Mouse (Mus musculus): ENCODE data around the gene Hamp. TPM values are rescaled to one million over a fixed set of nuclear protein-coding genes. Genes with fewer than 3 reads are reported as not detected.
"Not testable (repeated sequence)": the region's sequence is repeated elsewhere in the genome, so short reads cannot be mapped to it uniquely, and the experiment has no call there.

The Hamp gene
- polyA plus RNA-seq, 1 experiment from 2014 or later, result not detected

DNA sequence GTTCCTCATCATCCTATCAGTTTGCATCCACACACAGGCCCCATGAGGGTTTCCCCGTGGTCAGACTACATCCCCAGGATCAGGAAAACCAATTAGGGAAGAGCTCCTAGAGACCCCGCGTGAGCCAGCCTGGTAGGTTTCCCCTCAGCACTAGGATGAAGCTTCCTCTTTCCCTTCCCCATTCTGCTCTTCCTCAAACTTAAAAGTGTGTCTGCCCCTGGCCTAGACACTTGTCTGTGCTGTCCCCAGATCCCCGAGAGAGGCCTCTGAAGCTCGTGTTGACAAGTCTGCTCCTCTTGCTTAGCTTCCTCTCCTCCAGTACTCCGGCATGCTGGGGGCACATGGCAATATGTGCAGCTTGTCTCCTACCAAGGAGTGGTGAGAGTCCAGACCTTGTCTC, 9.6 kb upstream of the Hamp start:
- Histone ChIP-seq H3K27me3 (ENCODE audit: low read depth, poor library complexity, severe bottlenecking) (no peaks in the 10 kb centered on the region), H3K27ac (replicated peaks) (no peak overlapping the region), H3K4me1 (peaks cover 23% of the 10 kb centered on the region), H3K4me3 (no peak overlapping the region), H3K36me3 (peaks cover 73% of the 10 kb centered on the region), H3K9me3 (replicated peaks) (no peaks in the 10 kb centered on the region)
- DNase-seq (ENCODE audit: low spot score), result no peak
- WGBS, result 90% methylated on average over 6 of the region's 6 CpGs

GRCm38 (mm10) chr7:30952441-30953265, 8.8 kb upstream of the Hamp start:
- 93% methylated on average over 16 of the region's 16 CpGs for WGBS
- Histone ChIP-seq H3K36me3 (peaks cover 72% of the 10 kb centered on the region), H3K27ac (replicated peaks) (no peak overlapping the region), H3K27me3 (ENCODE audit: low read depth, poor library complexity, severe bottlenecking) (no peaks in the 10 kb centered on the region), H3K4me3 (no peak overlapping the region), H3K9me3 (replicated peaks) (no peaks in the 10 kb centered on the region), H3K4me1 (peaks cover 15% of the 10 kb centered on the region)
- no peak for DNase-seq (ENCODE audit: low spot score)

GRCm38 (mm10) chr7:30949902-30950301, 6.1 kb upstream of the Hamp start:
- H3K4me1 ChIP-seq; H3K4me3 ChIP-seq; H3K27ac ChIP-seq (replicated peaks); H3K9me3 ChIP-seq (replicated peaks); H3K27me3 ChIP-seq (ENCODE audit: low read depth, poor library complexity, severe bottlenecking); DNase-seq (ENCODE audit: low spot score): not testable (repeated sequence)
- peaks cover 89% of the 10 kb centered on the region for H3K36me3 ChIP-seq
- 95% methylated on average over 3 of the region's 3 CpGs for whole genome bisulfite sequencing

- DNase-seq (ENCODE audit: low spot score), result no peak
- Histone ChIP-seq H3K4me1 (no peaks in the 10 kb centered on the region), H3K9me3 (replicated peaks) (no peaks in the 10 kb centered on the region), H3K27me3 (ENCODE audit: low read depth, poor library complexity, severe bottlenecking) (no peaks in the 10 kb centered on the region), H3K27ac (replicated peaks) (no peak overlapping the region), H3K36me3 (peaks cover 50% of the 10 kb centered on the region), H3K4me3 (no peak overlapping the region)
- 91% methylated on average over 7 of the region's 7 CpGs for WGBS
These were observed 2.0 kb upstream of the Hamp start for GRCm38 (mm10) chr7:30945876-30946275.

- not testable (repeated sequence) for H3K27ac ChIP-seq (replicated peaks); H3K4me1 ChIP-seq; H3K4me3 ChIP-seq; DNase-seq (ENCODE audit: low spot score); H3K27me3 ChIP-seq (ENCODE audit: low read depth, poor library complexity, severe bottlenecking); H3K9me3 ChIP-seq (replicated peaks)
- H3K36me3 ChIP-seq, result peaks cover 46% of the 10 kb centered on the region
- 94% methylated on average over 7 of the region's 7 CpGs for WGBS
These were observed 1.6 kb upstream of the Hamp start for GRCm38 (mm10) chr7:30945466-30945865.

- H3K27me3 ChIP-seq (ENCODE audit: low read depth, poor library complexity, severe bottlenecking); DNase-seq (ENCODE audit: low spot score); H3K9me3 ChIP-seq (replicated peaks); H3K4me3 ChIP-seq; H3K4me1 ChIP-seq; H3K27ac ChIP-seq (replicated peaks): not testable (repeated sequence)
- WGBS, result 82% methylated on average over 2 of the region's 2 CpGs
- peaks cover 39% of the 10 kb centered on the region for H3K36me3 ChIP-seq
These were observed 874 bp upstream of the Hamp start for GRCm38 (mm10) chr7:30944706-30945105.

GRCm38 (mm10) chr7:30942365-30942764, 1.5 kb downstream of the Hamp start:
- not testable (repeated sequence) for H3K4me3 ChIP-seq; H3K9me3 ChIP-seq (replicated peaks); H3K27ac ChIP-seq (replicated peaks); DNase-seq (ENCODE audit: low spot score); H3K4me1 ChIP-seq; H3K27me3 ChIP-seq (ENCODE audit: low read depth, poor library complexity, severe bottlenecking)
- 68% methylated on average over 3 of the region's 3 CpGs for WGBS
- H3K36me3 ChIP-seq, result peaks cover 21% of the 10 kb centered on the region

DNA sequence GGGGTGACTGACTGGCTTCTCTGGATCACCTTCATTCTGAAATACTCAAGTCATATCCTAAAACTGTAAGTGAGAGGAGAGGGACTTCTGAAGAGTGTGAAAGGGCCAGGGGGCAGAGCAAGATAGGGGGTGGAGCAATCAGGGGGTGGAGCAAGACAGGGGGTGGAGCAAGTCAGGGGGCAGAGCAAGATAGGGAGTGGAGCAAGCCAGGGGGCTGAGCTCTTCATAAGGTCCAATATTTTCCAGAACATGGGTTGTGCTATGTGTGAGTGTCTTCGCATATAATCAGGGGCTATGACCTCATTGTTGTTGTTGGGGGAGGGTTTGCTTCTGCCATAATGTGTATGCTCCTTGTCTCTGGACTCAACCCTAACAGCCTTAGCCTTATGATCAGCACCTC, 3.8 kb downstream of the Hamp start:
- not testable (repeated sequence) for H3K36me3 ChIP-seq, H3K4me3 ChIP-seq
- 96% methylated on average over 1 of the region's 1 CpGs for WGBS

DNA sequence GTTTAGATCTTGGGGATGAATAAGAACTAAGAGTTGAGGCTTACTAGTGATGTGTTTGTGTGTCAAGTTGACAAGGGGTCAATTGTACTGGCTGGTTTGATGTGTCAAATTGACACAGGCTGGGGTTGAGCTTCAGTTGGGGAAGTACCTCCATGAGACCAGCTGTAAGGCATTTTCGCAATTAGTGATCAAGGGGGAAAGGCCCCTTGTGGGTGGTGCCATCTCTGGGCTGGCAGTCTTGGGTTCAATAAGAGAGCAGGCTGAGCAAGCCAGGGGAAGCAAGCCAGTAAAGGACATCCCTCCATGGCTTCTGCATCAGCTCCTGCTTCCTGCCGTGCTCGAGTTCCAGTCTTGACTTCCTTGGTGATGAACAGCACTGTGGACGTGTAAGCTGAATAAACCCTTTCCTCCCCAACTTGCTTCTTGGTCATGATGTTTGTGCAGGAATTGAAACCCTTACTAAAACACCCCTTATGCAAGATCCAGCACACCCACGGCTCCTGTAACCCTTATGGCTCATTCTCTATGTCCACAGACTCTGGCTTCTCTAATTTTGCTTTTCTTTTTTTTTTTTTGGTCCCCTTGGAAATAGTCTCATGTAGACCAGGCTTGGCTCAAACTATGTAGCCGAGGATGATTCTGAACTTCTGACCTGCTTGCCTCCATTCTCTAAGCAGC, 8.3 kb downstream of the Hamp start:
- not testable (repeated sequence) for H3K27me3 ChIP-seq (ENCODE audit: low read depth, poor library complexity, severe bottlenecking); H3K9me3 ChIP-seq (replicated peaks); DNase-seq (ENCODE audit: low spot score); H3K27ac ChIP-seq (replicated peaks); H3K36me3 ChIP-seq; H3K4me3 ChIP-seq; H3K4me1 ChIP-seq
- WGBS, result 84% methylated on average over 6 of the region's 6 CpGs

More for the DNA sequence above, 3.8 kb downstream of the Hamp start:
- not testable (repeated sequence) for DNase-seq (ENCODE audit: low spot score); H3K4me1 ChIP-seq; H3K9me3 ChIP-seq (replicated peaks); H3K27me3 ChIP-seq (ENCODE audit: low read depth, poor library complexity, severe bottlenecking); H3K27ac ChIP-seq (replicated peaks)

DNA sequence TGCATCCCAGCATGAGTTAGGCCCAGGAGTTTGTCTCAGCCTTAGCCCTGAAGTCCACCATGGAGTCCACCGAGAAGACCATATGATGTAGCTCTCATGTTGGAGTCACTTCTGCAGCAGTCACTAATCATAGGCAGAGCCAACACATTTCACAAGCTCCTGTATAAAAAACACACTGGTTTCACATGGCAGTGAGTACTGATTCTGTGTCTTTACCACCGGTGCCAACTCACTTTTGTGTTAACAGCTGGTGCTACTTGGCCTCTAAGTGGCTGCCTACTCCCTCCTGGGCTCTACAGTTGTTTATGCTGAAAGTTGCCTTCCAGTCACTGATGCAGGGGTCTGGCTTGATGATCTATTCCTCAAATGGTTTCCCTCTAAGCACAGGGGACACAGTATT, 19.3 kb downstream of the Hamp start, which contains the start of gene Hamp2:
Hamp2 (minus strand) TSS at position 101 of the 400 bp plus-strand sequence.
- DNase-seq (ENCODE audit: low spot score); H3K27ac ChIP-seq (replicated peaks); H3K36me3 ChIP-seq; H3K4me3 ChIP-seq; H3K4me1 ChIP-seq; H3K27me3 ChIP-seq (ENCODE audit: low read depth, poor library complexity, severe bottlenecking); H3K9me3 ChIP-seq (replicated peaks): not testable (repeated sequence)
- 80% methylated on average over 2 of the region's 2 CpGs for WGBS

- Histone ChIP-seq H3K9me3 (replicated peaks) (no peaks in the 10 kb centered on the region), H3K36me3 (no peaks in the 10 kb centered on the region), H3K27me3 (ENCODE audit: low read depth, poor library complexity, severe bottlenecking) (no peaks in the 10 kb centered on the region), H3K4me3 (no peak overlapping the region), H3K27ac (replicated peaks) (no peak overlapping the region), H3K4me1 (no peaks in the 10 kb centered on the region)
- DNase-seq (ENCODE audit: low spot score), result no peak
- 78% methylated on average over 3 of the region's 3 CpGs for WGBS
These were observed 19.8 kb downstream of the Hamp start for GRCm38 (mm10) chr7:30924071-30924470.

DNA sequence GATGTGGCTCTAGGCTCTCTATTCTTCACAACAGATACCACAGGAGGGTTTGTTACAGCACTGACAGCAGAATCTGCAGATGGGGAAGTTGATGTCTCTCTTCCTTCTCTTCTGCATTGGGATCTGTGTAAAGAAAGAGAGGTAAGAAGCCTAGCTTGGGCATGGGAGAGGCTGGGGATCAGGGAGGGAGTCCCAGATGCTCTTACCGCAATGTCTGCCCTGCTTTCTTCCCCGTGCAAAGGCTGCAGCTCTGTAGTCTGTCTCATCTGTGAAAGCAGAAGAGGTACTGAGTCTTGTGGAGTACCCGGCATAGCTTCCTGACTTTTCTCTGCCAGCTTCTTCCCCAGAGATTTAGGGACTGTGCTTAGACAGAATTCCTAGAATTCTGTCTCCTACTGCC, 21.3 kb downstream of the Hamp start:
- not testable (repeated sequence) for H3K27ac ChIP-seq (replicated peaks)

DNA sequence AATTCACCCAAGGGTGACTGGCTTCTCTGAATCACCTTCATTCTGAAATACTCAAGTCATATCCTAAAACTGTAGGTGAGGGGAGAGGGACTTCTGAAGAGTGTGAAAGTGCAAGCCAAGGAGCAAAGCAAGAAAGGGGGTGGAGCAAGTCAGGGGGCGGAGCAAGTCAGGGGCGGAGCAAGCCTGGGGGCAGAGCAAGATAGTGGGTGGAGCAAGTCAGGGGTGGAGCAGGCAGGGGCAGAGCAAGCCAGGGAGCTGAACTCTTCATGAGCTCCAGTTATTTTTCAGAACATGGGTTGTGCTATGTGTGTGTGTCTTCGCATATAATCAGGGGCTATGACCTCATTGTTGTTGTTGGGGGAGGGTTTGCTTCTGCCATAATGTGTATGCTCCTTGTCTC, 23.6 kb downstream of the Hamp start:
- Histone ChIP-seq H3K36me3 (no peaks in the 10 kb centered on the region), H3K27me3 (ENCODE audit: low read depth, poor library complexity, severe bottlenecking) (no peaks in the 10 kb centered on the region), H3K4me1 (peaks cover 10% of the 10 kb centered on the region), H3K9me3 (replicated peaks) (no peaks in the 10 kb centered on the region), H3K27ac (replicated peaks) (no peak overlapping the region), H3K4me3 (no peak overlapping the region)
- no peak for DNase-seq (ENCODE audit: low spot score)
- WGBS, result 67% methylated on average over 3 of the region's 3 CpGs

More for the DNA sequence above, 21.3 kb downstream of the Hamp start:
- DNase-seq (ENCODE audit: low spot score); H3K4me3 ChIP-seq; H3K27me3 ChIP-seq (ENCODE audit: low read depth, poor library complexity, severe bottlenecking); H3K4me1 ChIP-seq; H3K36me3 ChIP-seq; H3K9me3 ChIP-seq (replicated peaks): not testable (repeated sequence)
- 47% methylated on average over 3 of the region's 3 CpGs for WGBS
